Mouse (Mus musculus) E14TG2a.4 (cell line): ENCODE data around the gene Antxrl.

ENCODE experiments used
- CTCF ChIP-seq: conservative IDR thresholded peaks from 2 replicates; pipeline ENCODE4 v1.5.1; 2014; ENCODE audit warnings: low read length
- NANOG ChIP-seq: IDR thresholded peaks from 2 replicates; pipeline ENCODE4 v1.6.1; 2014; ENCODE audit warnings: borderline replicate concordance, low read length, mixed read lengths

- TF ChIP-seq CTCF (no peak), NANOG (no peak)
These were observed 25.8 kb upstream of the Antxrl start for GRCm38 (mm10) chr14:34026710-34027109.
